Mouse (Mus musculus) cerebellum, adult 2 months (tissue): ENCODE measurements around the gene Scfd2.

Source experiments
- CTCF ChIP-seq: fragments of 200-500 bp; IDR thresholded peaks from 2 replicates; pipeline ENCODE4 v1.5.1; 2011; ENCODE audit warnings: low read depth, mild to moderate bottlenecking, control low read depth, low read length, moderate library complexity, borderline replicate concordance; ENCODE audit not compliant: insufficient read depth
- POLR2A ChIP-seq: fragments of 200-500 bp; IDR thresholded peaks from 2 replicates; pipeline ENCODE4 v1.6.1; 2011; ENCODE audit warnings: low read length, control low read depth, borderline replicate concordance; ENCODE audit not compliant: insufficient read depth

- TF ChIP-seq POLR2A, result no peak
- TF ChIP-seq CTCF, result no peak
Observed at GRCm38 (mm10) chr5:74184607-74185006, 347.0 kb downstream of the Scfd2 start.
